Mouse (Mus musculus) kidney, postnatal 0 days (tissue): Measurements from ENCODE around the gene Cdk2ap2. TPM values are rescaled to one million over a fixed set of nuclear protein-coding genes. Genes with fewer than 3 reads are reported as not detected.

Experiments
- ATAC-seq: fragments of 200-750 bp; cut with Nextera tagmentation; replicated peaks from 2 replicates; pipeline ENCODE4 v1.8.0; 2017; ENCODE audit warnings: low read depth, moderate number of reproducible peaks, moderate TSS enrichment, moderate library complexity; ENCODE audit not compliant: low FRiP score
- DNase-seq: peaks from one replicate; pipeline ENCODE4 v3.0.0-alpha.2; 2016; ENCODE audit warnings: low spot score
- H3K27ac ChIP-seq: fragments of 300-500 bp; sonication (generic); 2 replicates; pipeline ENCODE4 v1.5.1; 2014; ENCODE audit warnings: mild to moderate bottlenecking
- H3K27me3 ChIP-seq: fragments of 300-500 bp; sonication (generic); 2 replicates; pipeline ENCODE4 v1.6.1; 2014; ENCODE audit warnings: low read length, mixed read lengths; ENCODE audit not compliant: insufficient read depth
- H3K36me3 ChIP-seq: fragments of 300-500 bp; sonication (generic); 2 replicates; pipeline ENCODE4 v1.6.1; 2014; ENCODE audit warnings: low read length, mixed read lengths; ENCODE audit not compliant: insufficient read depth
- H3K4me1 ChIP-seq: fragments of 300-500 bp; sonication (generic); replicated peaks from 2 replicates; pipeline ENCODE4 v1.6.1; 2014; ENCODE audit warnings: antibody characterized with exemption, low read length, mixed read lengths; ENCODE audit not compliant: insufficient read depth
- H3K4me2 ChIP-seq: fragments of 300-500 bp; sonication (generic); 2 replicates; pipeline ENCODE4 v1.6.1; 2014; ENCODE audit warnings: mild to moderate bottlenecking, low read length, moderate library complexity, mixed read lengths
- H3K4me3 ChIP-seq: fragments of 300-500 bp; sonication (generic); replicated peaks from 2 replicates; pipeline ENCODE4 v1.5.1; 2014; ENCODE audit warnings: low read depth, low read length
- H3K9ac ChIP-seq: fragments of 300-500 bp; sonication (generic); 2 replicates; pipeline ENCODE4 v1.6.1; 2014; ENCODE audit warnings: low read depth, low read length
- H3K9me3 ChIP-seq: fragments of 300-500 bp; sonication (generic); replicated peaks from 2 replicates; pipeline ENCODE4 v1.6.1; 2016; ENCODE audit warnings: low read length, inconsistent platforms, mixed read lengths
- CTCF ChIP-seq: IDR thresholded peaks from 2 replicates; pipeline ENCODE4 v1.5.1; 2016; ENCODE audit warnings: antibody characterized with exemption, low read depth, mild to moderate bottlenecking, moderate library complexity
- WGBS: fragments of 180-500 bp; shearing (Covaris S2); extraction: QIAGEN DNeasy Blood & Tissue Kit; methylation state at CpG from one replicate; pipeline ENCODE4 v1.1.7; 2014; 5-methylcytosine and 5-hydroxymethylcytosine counted together
- polyA plus RNA-seq: library from polyadenylated mRNA; unstranded; fragments of >200 nt; fragmentation: Nextera tagmentation; extraction: Ambion mirVana; gene quantifications from 2 replicates; pipeline ENCODE4 v1.2.1, GENCODE M21; 2015

Cdk2ap2 gene
- polyA plus RNA-seq, 1 experiment from 2014 or later = 107 TPM

GRCm38 (mm10) chr19:4147782-4148490 is 51.0 kb downstream of the Cdk2ap2 start:
- DNase-seq = no peak
- peak overlapping the region; percentile 89 for H3K4me2 ChIP-seq
- peak overlapping the region; percentile 98 for H3K4me3 ChIP-seq
- H3K4me1 ChIP-seq = peaks cover 11% of the 10 kb centered on the region; the same call in 1 of the 2 replicates
- 0 out of 2 replicates have a peak, but pooled peaks have one; percentile 0 for ATAC-seq
- H3K9ac ChIP-seq = peak overlapping the region; percentile 93; the same call in 1 of the 2 replicates
- no peak for TF ChIP-seq CTCF
- peaks cover 14% of the 10 kb centered on the region for H3K36me3 ChIP-seq
- no peaks in the 10 kb centered on the region for H3K9me3 ChIP-seq
- no peak overlapping the region for H3K27ac ChIP-seq
- 36% methylated on average over 9 of the region's 9 CpGs for WGBS
- no peaks in the 10 kb centered on the region for H3K27me3 ChIP-seq

- Histone ChIP-seq H3K4me2 (peak within 1 kb of the TSS; percentile 89), H3K4me1 (peaks cover 11% of the 10 kb centered on the region; the same call in 1 of the 2 replicates), H3K9me3 (no peaks in the 10 kb centered on the region), H3K4me3 (peak within 1 kb of the TSS; percentile 98), H3K27ac (peak within 1 kb of the TSS; percentile 87), H3K9ac (peak within 1 kb of the TSS; percentile 93), H3K36me3 (peaks cover 18% of the 10 kb centered on the region), H3K27me3 (no peaks in the 10 kb centered on the region)
- DNase-seq = peak; percentile 96
- peak; percentile 91 for ATAC-seq
- TF ChIP-seq CTCF = no peak
- 0% methylated on average over 33 of the region's 33 CpGs for WGBS
Measured at GRCm38 (mm10) chr19:4148491-4148806, 51.5 kb downstream of the Cdk2ap2 start, which contains the start of gene Coro1b. TSS of gene Coro1b (plus strand) at chr19:4148619.

Other genes with a start within 250 kb of the Cdk2ap2 start
- gene Chka, start 245.4 kb upstream of the Cdk2ap2 start, polyA plus RNA-seq = 53.0 and 54.7 TPM in 2 replicates
- 31.4 and 33.0 TPM in 2 replicates for gene Tcirg1, start 190.0 kb upstream of the Cdk2ap2 start, polyA plus RNA-seq
- 417 and 423 TPM in 2 replicates for gene Ndufs8, start 184.4 kb upstream of the Cdk2ap2 start, polyA plus RNA-seq
- 3.8 and 3.9 TPM in 2 replicates for gene Aldh3b1, start 167.4 kb upstream of the Cdk2ap2 start, polyA plus RNA-seq
- 24.2 and 25.5 TPM in 2 replicates for gene Unc93b1, start 162.0 kb upstream of the Cdk2ap2 start, polyA plus RNA-seq
- 0.07 TPM in 1 of 2 replicates, not detected in the other for gene Aldh3b3, start 138.5 kb upstream of the Cdk2ap2 start, polyA plus RNA-seq
- gene Aldh3b2, start 124.9 kb upstream of the Cdk2ap2 start, polyA plus RNA-seq = 4.2 and 5.8 TPM in 2 replicates
- gene Acy3, start 110.6 kb upstream of the Cdk2ap2 start, polyA plus RNA-seq = 83.9 and 92.6 TPM in 2 replicates
- gene Tbx10, start 104.4 kb upstream of the Cdk2ap2 start, polyA plus RNA-seq = 2.4 and 2.8 TPM in 2 replicates
- 52.2 and 54.1 TPM in 2 replicates for gene Nudt8, start 96.6 kb upstream of the Cdk2ap2 start, polyA plus RNA-seq
- gene Gm49405, start 96.6 kb upstream of the Cdk2ap2 start, polyA plus RNA-seq = 1.3 and 1.7 TPM in 2 replicates
- 2.6 and 2.8 TPM in 2 replicates for gene Doc2g, start 93.9 kb upstream of the Cdk2ap2 start, polyA plus RNA-seq
- gene Ndufv1, start 84.4 kb upstream of the Cdk2ap2 start, polyA plus RNA-seq = 294 and 318 TPM in 2 replicates
- gene Gstp1, start 59.2 kb upstream of the Cdk2ap2 start, polyA plus RNA-seq = 441 and 464 TPM in 2 replicates
- 3.1 and 4.4 TPM in 2 replicates for gene Gstp2, start 51.2 kb upstream of the Cdk2ap2 start, polyA plus RNA-seq
- not detected in 2 replicates for gene Gstp3, start 37.6 kb upstream of the Cdk2ap2 start, polyA plus RNA-seq
- 2.2 and 2.4 TPM in 2 replicates for gene Cabp2, start 15.6 kb upstream of the Cdk2ap2 start, polyA plus RNA-seq
- 12.2 and 13.9 TPM in 2 replicates for gene Pitpnm1, start 2.8 kb downstream of the Cdk2ap2 start, polyA plus RNA-seq
- gene Aip, start 28.7 kb downstream of the Cdk2ap2 start, polyA plus RNA-seq = 83.2 and 84.2 TPM in 2 replicates
- 0.03 TPM in 1 of 2 replicates, not detected in the other for gene Gpr152, start 42.6 kb downstream of the Cdk2ap2 start, polyA plus RNA-seq
- 0.08 and 0.13 TPM in 2 replicates for gene Cabp4, start 46.9 kb downstream of the Cdk2ap2 start, polyA plus RNA-seq
- gene Coro1b, start 51.4 kb downstream of the Cdk2ap2 start, polyA plus RNA-seq = 161 and 164 TPM in 2 replicates
- 0.82 and 0.91 TPM in 2 replicates for gene Ptprcap, start 56.4 kb downstream of the Cdk2ap2 start, polyA plus RNA-seq
- gene Rps6kb2, start 66.2 kb downstream of the Cdk2ap2 start, polyA plus RNA-seq = 42.4 and 49.0 TPM in 2 replicates
- gene Carns1, start 78.3 kb downstream of the Cdk2ap2 start, polyA plus RNA-seq = 2.7 and 3.3 TPM in 2 replicates
- 3.5 and 3.9 TPM in 2 replicates for gene Tbc1d10c, start 94.1 kb downstream of the Cdk2ap2 start, polyA plus RNA-seq
- gene Ppp1ca, start 94.9 kb downstream of the Cdk2ap2 start, polyA plus RNA-seq = 804 and 864 TPM in 2 replicates
- gene Rad9a, start 104.5 kb downstream of the Cdk2ap2 start, polyA plus RNA-seq = 22.8 and 25.7 TPM in 2 replicates
- 6.5 and 6.7 TPM in 2 replicates for gene Clcf1, start 117.1 kb downstream of the Cdk2ap2 start, polyA plus RNA-seq
- gene AC109138.7, start 117.2 kb downstream of the Cdk2ap2 start, polyA plus RNA-seq = not detected in 2 replicates
- 40.9 and 43.6 TPM in 2 replicates for gene Pold4, start 134.7 kb downstream of the Cdk2ap2 start, polyA plus RNA-seq
- gene Ssh3, start 172.0 kb downstream of the Cdk2ap2 start, polyA plus RNA-seq = 15.6 and 18.8 TPM in 2 replicates
- 3.9 and 5.4 TPM in 2 replicates for gene Ankrd13d, start 186.0 kb downstream of the Cdk2ap2 start, polyA plus RNA-seq
- gene Grk2, start 209.0 kb downstream of the Cdk2ap2 start, polyA plus RNA-seq = 12.8 and 14.4 TPM in 2 replicates